Mouse (Mus musculus) embryonic facial prominence, embryonic 12.5 days (tissue): ENCODE data around the gene Mettl23. TPM values are rescaled to one million over a fixed set of nuclear protein-coding genes. Genes with fewer than 3 reads are reported as not detected.
A peak's percentile ranks its signal among the peaks of the same experiment; 100 is the strongest.

Source experiments
- ATAC-seq: fragments of 200-750 bp; cut with Nextera tagmentation; 2 replicates; pipeline ENCODE4 v1.8.0; 2017; ENCODE audit not compliant: insufficient number of reproducible peaks, insufficient read depth, low FRiP score, low TSS enrichment
- H3K27ac ChIP-seq: fragments of 300-500 bp; sonication (generic); 2 replicates; pipeline ENCODE4 v1.5.1; 2016; ENCODE audit warnings: mild to moderate bottlenecking
- H3K27me3 ChIP-seq: fragments of 300-500 bp; sonication (generic); 2 replicates; pipeline ENCODE4 v1.6.1; 2016; ENCODE audit warnings: mild to moderate bottlenecking, moderate library complexity
- H3K36me3 ChIP-seq: fragments of 300-500 bp; sonication (generic); 2 replicates; pipeline ENCODE4 v1.6.1; 2016; ENCODE audit warnings: mild to moderate bottlenecking
- H3K4me1 ChIP-seq: fragments of 300-500 bp; sonication (generic); 2 replicates; pipeline ENCODE4 v1.6.1; 2016
- H3K4me2 ChIP-seq: fragments of 300-500 bp; sonication (generic); replicated peaks from 2 replicates; pipeline ENCODE4 v1.6.1; 2016; ENCODE audit warnings: mild to moderate bottlenecking, moderate library complexity
- H3K4me3 ChIP-seq: fragments of 300-500 bp; sonication (generic); 2 replicates; pipeline ENCODE4 v1.5.1; 2016; ENCODE audit warnings: mild to moderate bottlenecking
- H3K9ac ChIP-seq: fragments of 300-500 bp; sonication (generic); 2 replicates; pipeline ENCODE4 v1.6.1; 2016; ENCODE audit warnings: mild to moderate bottlenecking, moderate library complexity
- H3K9me3 ChIP-seq: fragments of 300-500 bp; sonication (generic); 2 replicates; pipeline ENCODE4 v1.6.1; 2016; ENCODE audit warnings: mild to moderate bottlenecking, moderate library complexity
- WGBS: fragments of 180-500 bp; shearing (Covaris S2); methylation state at CpG from one replicate; pipeline ENCODE4 v1.1.7; 2016; 5-methylcytosine and 5-hydroxymethylcytosine counted together
- polyA plus RNA-seq: library from polyadenylated mRNA; unstranded; fragments of >200 nt; fragmentation: Nextera tagmentation; extraction: Ambion mirVana; gene quantifications from 2 replicates; pipeline ENCODE4 v1.2.1, GENCODE M21; 2016

The Mettl23 gene
- polyA plus RNA-seq, 1 experiment from 2014 or later = 63.7 TPM

DNA sequence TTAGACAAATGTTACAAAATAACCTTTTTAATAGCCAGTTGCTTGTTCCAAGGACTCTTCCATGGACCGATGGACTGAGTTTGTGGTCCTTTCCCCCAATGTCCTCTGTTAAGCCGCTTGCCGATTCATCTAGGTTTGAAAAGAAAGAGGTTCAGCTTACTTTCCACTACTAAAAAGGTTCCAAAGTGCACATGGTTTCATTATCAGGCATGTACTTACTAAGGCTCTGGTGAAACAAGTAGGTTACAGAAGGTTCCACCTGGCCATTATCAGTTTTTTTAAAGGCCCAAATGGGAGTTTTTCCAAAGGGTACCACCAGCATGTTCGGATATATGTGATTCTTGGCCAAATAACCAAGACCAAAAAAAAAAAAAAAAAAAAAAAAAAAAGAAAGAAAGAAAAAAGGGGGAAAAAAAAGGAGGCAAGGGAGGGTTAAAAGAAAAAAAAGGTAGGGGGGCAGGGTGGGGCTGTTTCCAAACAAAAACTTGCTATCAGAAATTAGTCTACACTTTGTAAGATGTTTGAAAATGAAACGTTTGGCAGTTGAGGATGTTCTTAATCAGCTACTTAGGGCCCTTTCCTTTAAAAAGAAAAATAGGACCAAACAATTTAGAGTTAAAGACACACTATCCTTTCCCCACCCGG, 7.9 kb downstream of the Mettl23 start:
- Histone ChIP-seq H3K9me3 (no peaks in the 10 kb centered on the region), H3K9ac (peak overlapping the region; percentile 98), H3K27ac (no peak overlapping the region), H3K4me2 (peak overlapping the region; percentile 82), H3K36me3 (peaks cover 32% of the 10 kb centered on the region), H3K4me3 (peak overlapping the region; percentile 96), H3K27me3 (no peaks in the 10 kb centered on the region), H3K4me1 (peaks cover 20% of the 10 kb centered on the region)
- WGBS = 38% methylated on average over 6 of the region's 6 CpGs
- no peak for ATAC-seq

DNA sequence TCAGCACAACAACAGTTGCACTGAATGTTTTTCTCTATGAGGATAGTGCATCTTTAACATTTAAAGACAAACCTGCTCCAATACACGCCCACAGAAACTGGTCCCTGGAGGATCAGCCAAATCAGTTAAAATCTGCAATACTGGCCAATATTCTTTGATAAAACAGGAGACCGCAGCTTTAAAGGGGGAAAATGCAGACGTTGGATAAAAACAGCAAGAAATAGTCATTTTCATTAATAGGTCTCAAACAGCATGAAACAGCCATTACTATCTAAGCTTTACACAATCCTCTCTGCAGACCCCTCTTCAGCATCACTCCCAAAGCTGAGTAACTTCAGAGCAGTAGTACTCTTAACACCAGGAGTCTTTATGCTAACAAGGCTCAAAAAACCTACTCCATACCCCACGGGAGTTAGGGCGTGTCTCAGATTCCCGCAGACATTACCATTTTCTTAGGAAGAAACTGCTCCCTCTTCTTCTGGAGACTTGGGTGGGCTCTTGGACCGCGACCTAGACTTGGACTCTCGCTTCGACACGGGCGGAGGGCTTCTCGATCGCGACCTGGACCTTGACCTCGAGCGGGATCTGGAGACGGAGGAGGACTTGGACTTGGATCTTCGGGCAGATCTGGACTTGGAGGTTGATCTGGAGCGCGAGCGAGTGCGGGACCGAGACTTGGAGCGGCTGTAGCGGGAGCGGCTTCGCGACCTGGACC, 8.7 kb downstream of the Mettl23 start:
- Histone ChIP-seq H3K27ac (peak overlapping the region; percentile 99), H3K4me2 (peak overlapping the region; percentile 82), H3K36me3 (peaks cover 32% of the 10 kb centered on the region), H3K4me3 (peak overlapping the region; percentile 96), H3K9me3 (no peaks in the 10 kb centered on the region), H3K27me3 (no peaks in the 10 kb centered on the region), H3K4me1 (peaks cover 20% of the 10 kb centered on the region), H3K9ac (peak overlapping the region; percentile 98)
- ATAC-seq = no peak
- under 1% methylated on average over 29 of the region's 29 CpGs for WGBS

DNA sequence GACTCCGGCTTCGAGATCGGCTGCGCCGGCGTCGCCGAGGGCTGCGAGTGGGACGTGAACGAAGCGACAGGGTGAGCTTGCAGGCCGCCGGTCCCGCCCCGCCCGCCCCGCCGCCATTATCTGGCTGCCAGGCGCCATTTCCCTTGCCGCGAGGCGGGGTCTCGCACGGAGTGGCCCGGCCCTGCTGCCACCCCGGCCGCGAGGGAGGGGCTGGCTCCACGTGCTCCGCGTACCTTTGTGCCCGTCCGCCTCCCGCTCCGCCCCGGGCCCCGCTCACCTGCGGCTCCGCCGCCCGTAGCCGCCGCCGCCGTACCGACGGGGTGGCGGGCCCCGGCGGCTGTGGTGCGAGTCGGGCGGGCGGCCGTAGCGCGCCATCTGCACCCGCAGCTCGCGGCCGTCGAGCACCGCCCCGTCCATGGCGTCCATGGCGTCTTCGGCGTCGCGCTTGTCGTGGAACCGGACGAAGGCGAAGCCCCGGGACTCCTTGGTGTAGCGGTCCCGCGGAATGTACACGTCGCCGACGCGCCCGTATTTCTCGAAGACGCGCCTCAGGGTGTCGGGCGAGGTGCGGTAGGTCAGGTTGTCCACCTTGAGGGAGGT, 9.3 kb downstream of the Mettl23 start, which contains the start of gene Mfsd11:
TSS of gene Mfsd11 (plus strand) at position 150 of the 600 bp plus-strand sequence.
- H3K4me2 ChIP-seq = peak within 1 kb of the TSS; percentile 82
- peaks cover 30% of the 10 kb centered on the region for H3K36me3 ChIP-seq
- H3K9me3 ChIP-seq = no peaks in the 10 kb centered on the region
- H3K4me3 ChIP-seq = peak within 1 kb of the TSS; percentile 96
- peak within 1 kb of the TSS; percentile 98 for H3K9ac ChIP-seq
- WGBS = under 1% methylated on average over 77 of the region's 91 CpGs
- ATAC-seq = peak; percentile 61
- H3K27me3 ChIP-seq = no peaks in the 10 kb centered on the region
- H3K4me1 ChIP-seq = peaks cover 20% of the 10 kb centered on the region
- H3K27ac ChIP-seq = peak within 1 kb of the TSS; percentile 99

DNA sequence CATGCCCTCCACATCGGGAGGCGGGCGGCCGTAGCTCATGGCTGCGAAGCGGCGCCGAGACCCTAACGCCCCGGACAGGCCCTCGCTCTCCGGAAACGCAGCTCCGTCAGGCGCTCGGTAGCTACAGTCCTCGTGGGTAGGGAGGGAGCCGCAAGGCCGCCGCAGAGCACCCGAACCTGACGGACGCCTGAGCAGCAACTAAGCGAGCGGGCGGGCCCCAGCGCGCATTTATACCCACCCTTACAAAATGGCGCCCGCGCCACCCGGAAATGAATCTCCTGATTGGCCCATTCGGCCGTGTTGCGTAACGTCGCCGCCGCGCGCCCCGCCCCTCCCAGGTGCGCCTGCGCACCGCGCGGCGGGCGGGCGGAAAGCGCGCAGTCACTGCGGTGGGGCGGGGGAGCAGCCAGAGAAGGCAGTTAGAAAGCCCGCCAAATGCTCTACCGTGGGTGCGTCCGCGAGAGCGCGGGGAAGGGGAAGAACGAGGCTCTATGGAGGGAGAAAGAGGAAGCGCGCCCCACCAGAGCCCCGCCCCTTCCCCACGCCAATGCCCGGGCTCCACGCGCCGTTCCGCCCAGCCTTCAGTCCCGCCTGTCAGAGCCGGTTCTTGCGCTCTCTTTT, 9.9 kb downstream of the Mettl23 start, which contains the start of gene Srsf2:
TSS of gene Srsf2 (minus strand) at position 204 of the 621 bp plus-strand sequence.
- Histone ChIP-seq H3K4me1 (peaks cover 20% of the 10 kb centered on the region), H3K4me2 (peak within 1 kb of the TSS; percentile 82), H3K36me3 (peaks cover 24% of the 10 kb centered on the region), H3K27me3 (no peaks in the 10 kb centered on the region), H3K4me3 (peak within 1 kb of the TSS; percentile 96), H3K9me3 (no peaks in the 10 kb centered on the region), H3K27ac (peak within 1 kb of the TSS; percentile 99), H3K9ac (peak within 1 kb of the TSS; percentile 98)
- peak; percentile 85 for ATAC-seq
- under 1% methylated on average over 65 of the region's 74 CpGs for WGBS

DNA sequence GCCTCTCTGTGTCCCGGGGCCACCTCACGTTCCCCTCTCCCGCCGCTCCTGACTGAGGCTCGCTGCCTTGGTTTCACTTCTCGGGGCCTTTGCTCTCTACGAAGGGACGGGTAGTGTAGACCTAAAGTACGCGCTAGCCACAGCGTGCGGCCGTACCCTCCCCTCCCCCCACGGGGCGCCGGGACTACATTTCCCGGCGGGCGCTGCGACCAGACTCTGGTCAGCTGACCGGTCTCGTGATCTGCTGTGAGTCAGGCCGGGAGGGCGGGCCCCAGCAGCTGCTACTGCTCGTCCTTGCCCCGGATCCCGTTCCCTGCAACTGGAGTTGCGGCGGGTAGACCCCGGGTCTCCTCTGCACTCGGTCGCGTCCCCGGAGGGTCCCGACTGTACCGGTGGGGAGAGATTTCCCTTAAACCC, 10.4 kb downstream of the Mettl23 start:
- Histone ChIP-seq H3K36me3 (peaks cover 24% of the 10 kb centered on the region), H3K9ac (peak overlapping the region; percentile 98), H3K27ac (peak overlapping the region; percentile 99), H3K27me3 (no peaks in the 10 kb centered on the region), H3K4me3 (peak overlapping the region; percentile 96), H3K9me3 (no peaks in the 10 kb centered on the region), H3K4me2 (peak overlapping the region; percentile 82), H3K4me1 (peaks cover 20% of the 10 kb centered on the region)
- ATAC-seq = peak; percentile 86
- WGBS = under 1% methylated on average over 36 of the region's 36 CpGs

DNA sequence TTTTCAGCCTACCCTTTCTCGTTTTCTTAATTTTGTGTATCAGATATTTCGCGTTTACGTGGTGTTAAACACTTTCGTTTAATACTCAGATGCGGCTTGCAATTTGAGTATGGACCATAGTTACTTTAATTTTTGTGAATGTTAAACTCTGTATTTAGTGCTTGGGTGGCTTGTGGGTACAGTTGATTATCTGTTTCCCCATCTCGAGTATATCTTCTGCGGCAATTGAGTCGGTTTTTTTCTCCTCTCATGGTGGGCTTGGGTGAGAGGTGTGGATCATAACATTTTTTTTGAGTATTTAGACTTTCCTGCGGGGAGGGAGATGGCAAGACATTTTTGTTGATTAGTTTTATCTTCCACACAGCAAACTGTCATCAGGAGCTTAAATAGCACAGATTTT, 11.2 kb downstream of the Mettl23 start:
- 31% methylated on average over 10 of the region's 10 CpGs for WGBS
- Histone ChIP-seq H3K4me2 (peak overlapping the region; percentile 82), H3K27ac (peak overlapping the region; percentile 99), H3K9me3 (no peaks in the 10 kb centered on the region), H3K4me1 (peaks cover 20% of the 10 kb centered on the region), H3K9ac (peak overlapping the region; percentile 98), H3K27me3 (no peaks in the 10 kb centered on the region), H3K4me3 (peak overlapping the region; percentile 96), H3K36me3 (peaks cover 24% of the 10 kb centered on the region)
- ATAC-seq = no peak

DNA sequence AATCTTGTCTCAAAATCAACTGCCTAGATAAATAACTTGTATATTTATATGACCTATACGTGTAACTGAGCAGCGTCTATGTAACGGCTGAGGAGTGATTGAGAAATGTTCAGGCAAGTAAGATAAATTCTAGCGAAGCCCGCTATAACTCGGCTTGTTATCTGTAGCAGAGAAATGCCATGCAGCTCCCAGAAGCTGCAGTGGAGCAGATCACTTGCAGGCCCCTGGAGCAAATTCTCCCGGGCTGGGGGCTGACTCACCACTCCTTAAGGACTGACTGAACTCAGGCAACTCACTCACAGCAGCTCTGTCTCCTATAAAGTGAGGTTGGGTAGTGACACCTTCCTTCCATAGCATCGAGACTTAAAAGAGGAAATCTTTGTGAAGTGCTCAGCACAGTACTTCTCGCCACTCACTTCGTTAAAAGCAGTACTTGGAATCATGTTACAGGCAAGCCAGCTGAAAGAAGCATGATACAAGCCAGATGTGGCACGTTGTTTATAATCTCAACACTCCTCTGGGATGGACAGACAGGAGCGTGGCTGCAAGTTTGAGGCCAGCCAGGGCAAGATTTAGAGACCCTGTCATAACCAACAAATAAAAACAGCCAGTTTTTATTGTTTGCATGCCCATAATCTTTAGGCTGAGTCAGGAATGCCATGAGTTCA, 14.2 kb downstream of the Mettl23 start:
- 42% methylated on average over 12 of the region's 12 CpGs for WGBS
- H3K27ac ChIP-seq = no peak overlapping the region
- no peak overlapping the region for H3K4me2 ChIP-seq
- peaks cover 38% of the 10 kb centered on the region for H3K36me3 ChIP-seq
- H3K27me3 ChIP-seq = no peaks in the 10 kb centered on the region
- peaks cover 11% of the 10 kb centered on the region for H3K4me1 ChIP-seq
- H3K9ac ChIP-seq = no peak overlapping the region; the same call in 1 of the 2 replicates
- H3K9me3 ChIP-seq = no peaks in the 10 kb centered on the region
- no peak for ATAC-seq
- no peak overlapping the region for H3K4me3 ChIP-seq

DNA sequence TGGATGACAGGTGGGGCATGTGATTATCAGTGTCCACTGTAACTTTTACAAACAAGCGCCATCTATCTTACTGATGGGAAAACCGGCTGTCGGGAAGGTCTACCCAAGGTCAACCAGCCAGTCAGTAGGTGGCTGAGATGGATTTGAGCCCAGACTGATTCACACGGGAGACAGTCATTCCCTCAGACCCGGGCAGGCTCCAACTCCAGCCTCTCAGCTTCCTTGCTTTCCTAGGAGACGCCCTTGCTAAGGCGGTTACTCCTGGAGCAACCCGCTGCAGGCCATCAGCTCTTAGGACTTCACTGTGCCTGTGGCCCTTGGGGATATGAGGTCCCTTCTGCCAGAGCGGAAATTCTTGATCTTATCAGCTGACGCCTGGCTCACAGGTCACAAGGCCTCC, 21.4 kb downstream of the Mettl23 start:
- Histone ChIP-seq H3K4me1 (no peaks in the 10 kb centered on the region), H3K36me3 (peaks cover 78% of the 10 kb centered on the region), H3K27me3 (no peaks in the 10 kb centered on the region), H3K27ac (no peak overlapping the region), H3K9me3 (no peaks in the 10 kb centered on the region), H3K4me2 (no peak overlapping the region), H3K9ac (no peak overlapping the region), H3K4me3 (no peak overlapping the region)
- WGBS = 76% methylated on average over 10 of the region's 10 CpGs
- ATAC-seq = no peak

DNA sequence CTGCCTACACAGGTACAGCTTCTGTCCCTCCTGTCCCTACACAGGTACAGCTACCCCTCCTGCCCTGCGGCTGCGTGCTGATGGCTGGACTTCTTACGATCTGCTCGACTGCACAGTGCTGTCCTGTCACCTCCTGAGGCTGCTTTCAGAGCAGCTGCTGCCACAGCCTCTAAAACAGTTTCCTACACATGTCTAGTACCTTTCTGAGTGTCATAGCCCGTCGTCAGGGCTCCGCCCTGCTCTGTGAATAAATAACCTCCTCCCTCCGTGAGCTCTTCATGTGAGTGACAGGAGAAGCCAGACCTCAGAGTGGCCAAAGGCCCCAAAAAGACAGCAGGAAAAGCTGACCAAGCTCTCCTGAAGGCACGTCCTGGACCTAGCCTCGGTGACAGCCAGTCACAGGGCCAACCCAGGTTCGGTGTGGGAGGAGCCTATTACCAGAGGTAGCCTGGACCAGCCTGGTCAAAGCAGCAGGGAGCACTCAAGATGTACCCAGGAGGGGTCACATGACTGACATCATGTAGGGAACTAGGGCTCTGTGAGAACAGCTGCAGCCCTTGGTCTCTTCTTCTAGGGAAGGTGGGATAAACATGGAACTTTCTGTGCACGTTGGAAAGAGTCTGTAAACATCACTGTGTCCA, 23.0 kb downstream of the Mettl23 start:
- Histone ChIP-seq H3K36me3 (peaks cover 69% of the 10 kb centered on the region), H3K4me1 (no peaks in the 10 kb centered on the region), H3K9me3 (no peaks in the 10 kb centered on the region), H3K9ac (no peak overlapping the region), H3K4me3 (no peak overlapping the region), H3K4me2 (no peak overlapping the region), H3K27ac (no peak overlapping the region), H3K27me3 (no peaks in the 10 kb centered on the region)
- 81% methylated on average over 12 of the region's 12 CpGs for WGBS
- no peak for ATAC-seq

DNA sequence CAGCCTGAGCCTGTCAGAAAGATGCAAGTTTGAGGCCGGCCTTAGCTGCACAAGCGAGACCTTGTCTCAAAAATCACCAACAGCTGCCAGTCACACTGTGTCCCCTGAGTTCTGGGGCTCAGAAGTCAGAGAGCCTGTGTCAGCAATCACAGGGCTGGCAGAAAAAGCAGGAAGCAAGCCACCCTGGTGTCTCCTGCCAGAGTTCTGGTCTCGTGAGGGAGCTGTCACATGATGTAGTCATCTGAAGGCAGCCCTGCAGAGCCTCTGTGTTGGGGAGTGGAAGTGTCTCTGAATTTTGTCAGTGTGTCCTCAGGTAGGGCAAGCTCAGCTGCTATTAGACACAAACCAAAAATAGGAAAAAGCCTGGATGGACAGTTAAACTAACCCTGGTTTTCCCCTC, 25.1 kb downstream of the Mettl23 start:
- H3K36me3 ChIP-seq = peaks cover 65% of the 10 kb centered on the region
- H3K27me3 ChIP-seq = no peaks in the 10 kb centered on the region
- 57% methylated on average over 3 of the region's 3 CpGs for WGBS
- no peaks in the 10 kb centered on the region for H3K4me1 ChIP-seq
- H3K27ac ChIP-seq = no peak overlapping the region
- H3K9me3 ChIP-seq = no peaks in the 10 kb centered on the region
- H3K9ac ChIP-seq = no peak overlapping the region
- no peak overlapping the region for H3K4me2 ChIP-seq
- no peak for ATAC-seq
- no peak overlapping the region for H3K4me3 ChIP-seq

DNA sequence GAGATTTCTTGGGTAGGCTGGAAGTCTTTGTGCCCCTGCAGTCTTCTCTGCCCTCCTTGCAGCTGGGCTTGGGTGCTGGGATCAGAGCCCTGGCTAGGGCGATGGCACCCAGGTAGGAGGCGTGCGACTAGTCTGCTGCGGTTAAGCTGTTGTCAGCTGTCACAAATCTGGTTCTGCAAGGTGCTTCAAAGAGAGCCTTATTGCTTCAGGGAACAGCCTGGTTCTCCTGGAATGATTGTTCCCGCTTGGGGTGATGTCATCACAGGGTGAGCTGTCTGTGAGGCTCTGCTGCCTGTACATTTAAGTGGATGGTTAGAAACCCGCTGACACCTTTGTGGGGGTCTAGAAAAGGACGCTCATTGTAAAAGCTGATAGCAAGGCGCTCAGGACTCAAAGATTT, 26.1 kb downstream of the Mettl23 start:
- Histone ChIP-seq H3K36me3 (peaks cover 65% of the 10 kb centered on the region), H3K9me3 (no peaks in the 10 kb centered on the region), H3K4me1 (no peaks in the 10 kb centered on the region), H3K9ac (no peak overlapping the region), H3K27ac (0 out of 2 replicates have a peak overlapping the region, but pooled peaks have one; percentile 11), H3K27me3 (no peaks in the 10 kb centered on the region), H3K4me3 (no peak overlapping the region), H3K4me2 (no peak overlapping the region)
- ATAC-seq = no peak
- WGBS = 77% methylated on average over 8 of the region's 8 CpGs
